Mouse (Mus musculus) E14TG2a.4 (cell line): Measurements from ENCODE around the gene Krt10.

Experiments used
- CTCF ChIP-seq: conservative IDR thresholded peaks from 2 replicates; pipeline ENCODE4 v1.5.1; 2014; ENCODE audit warnings: low read length
- POU5F1 ChIP-seq: IDR thresholded peaks from 2 replicates; pipeline ENCODE4 v1.6.1; 2014; ENCODE audit warnings: low read length, borderline replicate concordance

DNA sequence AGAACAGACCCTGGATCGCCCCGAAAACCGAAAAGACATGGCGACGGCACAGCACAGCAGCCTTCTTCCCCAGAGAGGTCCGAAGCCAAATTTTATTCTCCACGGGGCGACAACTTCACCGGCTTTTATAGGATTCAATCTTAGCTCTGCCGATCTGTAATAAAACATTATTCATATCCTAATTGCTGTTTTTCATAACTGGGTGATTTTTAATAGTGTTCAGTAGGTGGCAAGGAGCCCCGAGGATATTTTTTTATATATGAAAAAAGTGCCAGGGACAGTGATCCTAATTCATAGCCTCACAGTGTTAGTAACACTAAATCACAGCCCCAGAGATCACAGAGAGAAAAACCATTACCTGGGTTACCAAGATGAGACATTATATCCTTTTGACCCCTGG is 51.3 kb downstream of the Krt10 start, which contains the start of gene Krt26:
- TF ChIP-seq CTCF = no peak
- no peak for TF ChIP-seq POU5F1
